Mouse (Mus musculus) liver, embryonic 14 days (tissue): Measurements from ENCODE around the gene Gm13283. TPM values are rescaled to one million over a fixed set of nuclear protein-coding genes. Genes with fewer than 3 reads are reported as not detected.

Experiments
- polyA plus RNA-seq: library from polyadenylated mRNA; depleted of rRNA; stranded (reverse); fragments of >200 nt; gene quantifications from 2 replicates; pipeline ENCODE4 v1.2.3, GENCODE M21; 2012; rRNA removed

Gene Gm13283
- not detected in 2 replicates for polyA plus RNA-seq

GRCm38 (mm10) chr4:88759610-88760268, at the start of gene Gm13283:
Gene Gm13283 (plus strand): TSS chr4:88760119.

GRCm38 (mm10) chr4:88721791-88722721, 37.9 kb upstream of the Gm13283 start, which contains the start of the genes Gm26566 and Klhl9:
Gene Gm26566 (plus strand): TSS chr4:88721805.
Gene Klhl9 (minus strand): TSS chr4:88722465.

GRCm38 (mm10) chr4:88754818-88755340, 5.0 kb upstream of the Gm13283 start, which contains the start of gene Gm13271:
Gene Gm13271 (plus strand): TSS chr4:88754868.

GRCm38 (mm10) chr4:88773534-88773933, 13.6 kb downstream of the Gm13283 start, which contains the start of gene Gm13290:
Gene Gm13290 (plus strand): TSS chr4:88773834.

GRCm38 (mm10) chr4:88776622-88777021, 16.7 kb downstream of the Gm13283 start, which contains the start of gene Gm13289:
Gene Gm13289 (plus strand): TSS chr4:88776922.

GRCm38 (mm10) chr4:88779550-88779949, 19.6 kb downstream of the Gm13283 start, which contains the start of gene Gm13272:
Gene Gm13272 (plus strand): TSS chr4:88779850.

GRCm38 (mm10) chr4:88781831-88782230, 21.9 kb downstream of the Gm13283 start, which contains the start of gene Ifnz:
Gene Ifnz (plus strand): TSS chr4:88782131.

GRCm38 (mm10) chr4:88785409-88785808, 25.5 kb downstream of the Gm13283 start, which contains the start of gene Gm13276:
Gene Gm13276 (plus strand): TSS chr4:88785709.

GRCm38 (mm10) chr4:88788402-88788801, 28.5 kb downstream of the Gm13283 start, which contains the start of gene Gm13277:
Gene Gm13277 (plus strand): TSS chr4:88788632.

GRCm38 (mm10) chr4:88791250-88791649, 31.3 kb downstream of the Gm13283 start, which contains the start of gene Gm13278:
Gene Gm13278 (plus strand): TSS chr4:88791550.

GRCm38 (mm10) chr4:88793936-88794675, 34.2 kb downstream of the Gm13283 start, which contains the start of gene Gm13275:
Gene Gm13275 (plus strand): TSS chr4:88794487.

GRCm38 (mm10) chr4:88797097-88797496, 37.2 kb downstream of the Gm13283 start, which contains the start of gene Gm13279:
Gene Gm13279 (plus strand): TSS chr4:88797397.

GRCm38 (mm10) chr4:88799365-88799764, 39.4 kb downstream of the Gm13283 start, which contains the start of gene Gm13285:
Gene Gm13285 (plus strand): TSS chr4:88799665.

GRCm38 (mm10) chr4:88802954-88803353, 43.0 kb downstream of the Gm13283 start, which contains the start of gene Gm13287:
Gene Gm13287 (plus strand): TSS chr4:88803254.

GRCm38 (mm10) chr4:88805231-88805630, 45.3 kb downstream of the Gm13283 start, which contains the start of gene Gm13288:
Gene Gm13288 (plus strand): TSS chr4:88805531.

Other genes starting within 250 kb of the Gm13283 start
- gene Ifnb1, start 237.3 kb upstream of the Gm13283 start, polyA plus RNA-seq: not detected in 2 replicates
- not detected in 2 replicates for gene Ifna15, start 201.9 kb upstream of the Gm13283 start, polyA plus RNA-seq
- gene Ifna14, start 188.3 kb upstream of the Gm13283 start, polyA plus RNA-seq: not detected in 2 replicates
- not detected in 2 replicates for gene Ifna9, start 167.7 kb upstream of the Gm13283 start, polyA plus RNA-seq
- not detected in 2 replicates for gene Ifna12, start 156.7 kb upstream of the Gm13283 start, polyA plus RNA-seq
- not detected in 2 replicates for gene C87499, start 125.7 kb upstream of the Gm13283 start, polyA plus RNA-seq
- gene Ifna13, start 115.7 kb upstream of the Gm13283 start, polyA plus RNA-seq: not detected in 2 replicates
- gene Ifna16, start 83.2 kb upstream of the Gm13283 start, polyA plus RNA-seq: not detected in 2 replicates
- not detected in 2 replicates for gene Ifna2, start 76.2 kb upstream of the Gm13283 start, polyA plus RNA-seq
- gene Ifnab, start 68.8 kb upstream of the Gm13283 start, polyA plus RNA-seq: 0.06 TPM in 1 of 2 replicates, not detected in the other
- 0.06 and 0.10 TPM in 2 replicates for gene Gm26566, start 38.3 kb upstream of the Gm13283 start, polyA plus RNA-seq
- 9.1 and 11.2 TPM in 2 replicates for gene Klhl9, start 37.7 kb upstream of the Gm13283 start, polyA plus RNA-seq
- not detected in 2 replicates for gene Gm13271, start 5.3 kb upstream of the Gm13283 start, polyA plus RNA-seq
- not detected in 2 replicates for gene Gm13290, start 13.7 kb downstream of the Gm13283 start, polyA plus RNA-seq
- not detected in 2 replicates for gene Gm13289, start 16.8 kb downstream of the Gm13283 start, polyA plus RNA-seq
- gene Gm13272, start 19.7 kb downstream of the Gm13283 start, polyA plus RNA-seq: not detected in 2 replicates
- gene Ifnz, start 22.0 kb downstream of the Gm13283 start, polyA plus RNA-seq: 0.01 TPM in 1 of 2 replicates, not detected in the other
- gene Gm13276, start 25.6 kb downstream of the Gm13283 start, polyA plus RNA-seq: not detected in 2 replicates
- not detected in 2 replicates for gene Gm13277, start 28.5 kb downstream of the Gm13283 start, polyA plus RNA-seq
- gene Gm13278, start 31.4 kb downstream of the Gm13283 start, polyA plus RNA-seq: not detected in 2 replicates
- gene Gm13275, start 34.4 kb downstream of the Gm13283 start, polyA plus RNA-seq: 0.06 TPM in 1 of 2 replicates, not detected in the other
- not detected in 2 replicates for gene Gm13279, start 37.3 kb downstream of the Gm13283 start, polyA plus RNA-seq
- gene Gm13285, start 39.5 kb downstream of the Gm13283 start, polyA plus RNA-seq: not detected in 2 replicates
- not detected in 2 replicates for gene Gm13287, start 43.1 kb downstream of the Gm13283 start, polyA plus RNA-seq
- gene Gm13288, start 45.4 kb downstream of the Gm13283 start, polyA plus RNA-seq: not detected in 2 replicates
- gene Ifna7, start 56.1 kb downstream of the Gm13283 start, polyA plus RNA-seq: not detected in 2 replicates
- gene Ifna11, start 59.8 kb downstream of the Gm13283 start, polyA plus RNA-seq: not detected in 2 replicates
- gene Ifna6, start 67.3 kb downstream of the Gm13283 start, polyA plus RNA-seq: not detected in 2 replicates
- gene Ifna5, start 75.4 kb downstream of the Gm13283 start, polyA plus RNA-seq: not detected in 2 replicates
- not detected in 2 replicates for gene Ifna4, start 81.7 kb downstream of the Gm13283 start, polyA plus RNA-seq
- gene Ifna1, start 90.0 kb downstream of the Gm13283 start, polyA plus RNA-seq: not detected in 2 replicates
- gene Ifne, start 120.1 kb downstream of the Gm13283 start, polyA plus RNA-seq: not detected in 2 replicates